Mouse (Mus musculus) testis, postnatal 10 days (tissue): ENCODE measurements around the gene Aebp1.

Source experiments
- DNase-seq: peaks from one replicate; pipeline ENCODE4 v3.0.0; 2021; ENCODE audit warnings: low spot score

Aebp1 gene

DNA sequence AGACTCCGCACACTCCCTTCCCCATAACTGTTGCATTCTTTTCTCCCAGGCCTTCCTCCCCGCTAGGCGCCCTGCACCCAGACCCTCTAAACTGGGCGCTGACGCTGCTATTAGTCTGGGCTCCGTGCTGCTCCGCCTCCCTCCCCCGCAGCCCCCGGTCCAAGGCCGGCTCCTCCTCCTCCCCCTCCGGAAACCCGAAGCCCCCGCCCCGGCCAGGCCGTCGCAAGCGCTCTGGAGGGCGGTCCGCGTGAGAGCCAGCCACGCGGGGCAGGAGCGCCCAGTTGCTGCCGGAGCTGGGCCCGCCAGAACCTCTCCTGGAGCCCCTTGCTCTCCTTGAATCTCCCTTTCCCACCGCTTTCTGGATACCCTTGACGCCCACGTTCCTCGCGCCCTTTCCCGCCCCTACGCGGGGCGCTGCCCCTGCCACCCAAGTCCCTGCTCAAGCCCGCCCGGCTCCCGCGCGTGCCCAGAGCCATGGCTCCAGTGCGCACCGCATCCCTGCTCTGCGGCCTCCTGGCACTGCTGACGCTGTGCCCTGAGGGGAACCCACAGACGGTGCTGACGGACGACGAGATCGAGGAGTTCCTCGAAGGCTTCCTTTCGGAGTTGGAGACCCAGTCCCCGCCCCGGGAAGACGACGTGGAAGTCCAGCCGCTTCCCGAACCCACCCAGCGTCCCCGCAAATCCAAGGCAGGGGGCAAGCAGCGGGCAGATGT lies at the start of gene Aebp1:
Gene Aebp1, plus strand, starts transcription at position 270 of the 716 bp plus-strand sequence.
- peak; percentile 87 for DNase-seq

GRCm38 (mm10) chr11:5813381-5813780 lies 48.4 kb upstream of the Aebp1 start:
- no peak for DNase-seq

GRCm38 (mm10) chr11:5819223-5819622 lies 42.5 kb upstream of the Aebp1 start:
- no peak for DNase-seq

DNA sequence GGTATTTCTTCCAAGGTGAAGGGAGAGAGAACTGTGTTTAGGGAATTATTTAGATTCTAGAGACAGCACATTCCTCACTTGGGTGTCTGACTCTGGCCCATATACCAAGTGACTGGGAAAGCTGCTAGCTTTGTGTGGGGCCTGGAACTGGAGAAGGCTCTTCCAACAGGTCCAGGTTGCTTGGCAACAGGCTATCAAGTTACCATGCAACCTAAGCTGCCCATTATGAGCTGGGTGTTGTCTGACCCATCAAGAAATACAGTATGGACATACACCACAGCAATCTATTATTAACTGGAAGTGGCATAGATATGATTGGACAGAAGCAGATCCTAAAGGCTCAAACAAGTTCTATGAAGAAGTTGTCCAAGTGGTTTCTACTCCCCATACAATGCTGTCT lies 36.3 kb upstream of the Aebp1 start:
- DNase-seq: no peak

- no peak for DNase-seq
Observed at GRCm38 (mm10) chr11:5827931-5828330, 33.8 kb upstream of the Aebp1 start.

DNA sequence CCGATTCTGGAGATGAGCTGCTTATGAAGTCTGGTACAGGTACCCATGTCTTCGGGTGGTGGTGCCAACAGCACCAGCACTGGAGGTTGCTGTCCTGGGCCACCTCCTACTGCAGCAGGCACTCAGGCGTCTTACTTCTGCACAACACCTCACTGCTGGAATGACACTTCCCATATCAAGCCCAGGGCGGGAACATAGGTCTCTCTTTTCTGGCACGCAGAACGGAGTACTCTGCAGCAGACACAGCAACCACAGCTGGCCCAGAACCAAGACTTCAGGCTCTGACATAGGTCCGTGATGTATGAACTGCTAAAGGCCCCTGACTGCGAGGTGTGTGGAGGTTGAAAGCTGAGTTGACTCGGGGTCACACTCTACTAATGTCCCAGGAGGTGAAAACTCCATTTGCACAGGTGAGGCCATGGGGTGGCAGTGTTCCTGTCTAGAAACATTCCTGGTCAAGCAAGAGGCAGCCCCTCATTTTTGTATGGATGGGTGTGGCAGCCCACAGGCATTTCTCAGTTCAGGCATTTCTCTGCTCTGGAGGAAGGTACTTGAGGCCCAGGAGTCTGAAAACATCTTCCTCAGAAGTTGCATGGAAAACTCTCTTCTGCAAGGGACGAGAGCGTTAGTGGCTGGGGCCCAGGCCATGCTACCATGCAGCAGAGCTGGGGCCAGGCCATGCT lies 33.1 kb upstream of the Aebp1 start:
- no peak for DNase-seq

GRCm38 (mm10) chr11:5829327-5829726 lies 32.4 kb upstream of the Aebp1 start:
- DNase-seq: no peak

GRCm38 (mm10) chr11:5834506-5834905 lies 27.2 kb upstream of the Aebp1 start:
- DNase-seq: no peak

DNA sequence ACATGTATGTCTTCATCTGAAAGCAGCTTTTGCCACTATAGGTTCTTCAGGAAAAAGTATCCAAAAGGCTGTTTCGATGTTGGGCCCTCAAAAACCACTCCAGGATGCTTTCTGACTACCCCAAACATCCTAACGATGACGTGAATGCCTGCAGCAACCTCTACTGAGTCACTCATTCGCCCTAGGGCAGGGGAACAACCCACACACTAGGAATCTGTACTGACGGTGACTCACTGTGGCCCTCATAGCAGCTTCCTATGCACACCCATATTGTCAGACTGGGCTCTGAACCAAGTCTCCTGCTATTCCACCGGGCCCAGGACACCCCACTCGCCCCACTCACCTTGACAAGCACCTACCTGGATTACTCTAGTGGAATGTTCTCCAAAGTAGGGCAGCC lies 26.7 kb upstream of the Aebp1 start:
- DNase-seq: no peak

DNA sequence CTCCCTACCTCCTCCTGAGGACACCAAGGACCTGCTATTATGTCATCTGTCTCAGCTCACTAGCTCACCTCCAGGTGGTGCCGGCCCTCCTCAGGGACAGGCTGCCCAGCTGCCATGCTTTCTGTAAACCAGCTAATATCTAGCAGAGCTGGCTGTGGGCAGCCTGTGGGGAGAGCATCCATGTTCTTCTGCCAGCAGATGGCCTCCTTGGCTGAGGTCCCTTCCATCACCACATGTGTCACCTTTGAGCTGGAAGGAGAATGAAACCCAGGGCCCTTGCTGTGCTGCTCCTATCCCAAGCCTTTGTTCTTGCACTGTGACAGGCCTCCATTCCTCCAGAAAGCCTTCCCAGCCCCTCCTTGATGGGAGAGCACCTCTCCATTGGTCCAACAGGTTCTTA lies 25.6 kb upstream of the Aebp1 start:
- DNase-seq: no peak

GRCm38 (mm10) chr11:5837251-5838246 lies 24.2 kb upstream of the Aebp1 start, which contains the start of gene Polm:
Gene Polm (minus strand): TSS chr11:5838016.
- peak; percentile 97 for DNase-seq

DNA sequence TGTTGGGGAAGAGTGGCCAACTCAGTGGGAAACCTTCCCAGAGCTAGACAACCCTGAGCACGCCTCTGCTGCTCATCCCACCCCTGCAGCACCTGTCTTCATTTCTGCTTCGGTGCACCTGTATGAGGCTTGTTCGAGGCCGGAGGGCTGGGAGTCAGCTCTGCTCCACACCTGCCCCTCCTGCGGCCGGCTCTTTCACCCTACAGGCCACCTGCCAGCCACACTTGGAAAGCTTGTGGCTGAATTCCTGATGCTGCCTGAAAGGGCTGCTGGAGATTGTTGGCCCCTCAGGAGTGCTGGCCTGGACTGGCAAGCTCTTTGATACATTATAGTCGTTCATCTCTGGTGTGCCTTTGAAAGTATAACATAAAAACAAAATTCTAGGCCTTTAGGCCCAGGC lies 21.4 kb upstream of the Aebp1 start:
- no peak for DNase-seq

GRCm38 (mm10) chr11:5841751-5842150 lies 20.0 kb upstream of the Aebp1 start:
- no peak for DNase-seq

DNA sequence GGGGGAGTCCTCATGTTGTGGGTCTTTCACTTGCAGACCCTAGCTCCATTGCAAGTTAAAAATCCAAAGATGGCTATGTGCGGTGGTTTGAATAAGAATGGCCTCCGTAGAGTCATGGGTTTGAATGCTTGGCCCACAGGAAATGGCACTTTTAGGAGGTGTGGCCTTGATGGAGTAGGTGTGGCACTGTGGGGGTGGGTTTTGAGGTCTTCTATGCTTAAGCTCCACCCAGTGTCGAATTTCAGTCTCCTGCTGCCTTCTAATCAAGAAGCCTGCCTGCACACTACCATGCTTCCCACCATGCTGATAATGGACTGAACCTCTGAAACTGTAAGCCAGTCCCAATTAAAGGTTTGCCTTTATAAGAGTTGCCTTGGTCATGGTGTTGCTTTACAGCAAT lies 18.6 kb upstream of the Aebp1 start:
- DNase-seq: no peak

- peak; percentile 59 for DNase-seq
Observed at GRCm38 (mm10) chr11:5846639-5847345, 15.0 kb upstream of the Aebp1 start.

DNA sequence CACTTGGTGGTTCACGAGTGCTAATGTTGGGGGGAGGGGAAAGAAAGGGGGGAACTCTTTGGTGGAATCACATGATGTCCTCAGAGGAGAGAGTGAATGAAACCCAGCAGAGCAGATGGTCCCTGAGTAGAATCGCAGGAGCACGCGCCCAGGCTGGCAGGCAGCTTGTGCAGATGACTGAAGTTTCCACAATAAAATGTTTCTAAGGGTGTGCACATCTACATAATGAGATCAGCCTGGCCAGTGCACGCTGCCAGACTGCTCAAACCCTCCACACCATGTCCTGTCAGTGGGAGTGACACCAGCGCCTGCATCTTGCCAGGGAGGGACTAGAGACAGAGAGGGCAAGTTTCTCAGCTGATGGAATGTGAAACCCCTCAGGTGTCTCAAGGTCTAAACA lies 13.0 kb upstream of the Aebp1 start:
- peak; percentile 44 for DNase-seq

GRCm38 (mm10) chr11:5849316-5849715 lies 12.4 kb upstream of the Aebp1 start:
- peak; percentile 66 for DNase-seq

DNA sequence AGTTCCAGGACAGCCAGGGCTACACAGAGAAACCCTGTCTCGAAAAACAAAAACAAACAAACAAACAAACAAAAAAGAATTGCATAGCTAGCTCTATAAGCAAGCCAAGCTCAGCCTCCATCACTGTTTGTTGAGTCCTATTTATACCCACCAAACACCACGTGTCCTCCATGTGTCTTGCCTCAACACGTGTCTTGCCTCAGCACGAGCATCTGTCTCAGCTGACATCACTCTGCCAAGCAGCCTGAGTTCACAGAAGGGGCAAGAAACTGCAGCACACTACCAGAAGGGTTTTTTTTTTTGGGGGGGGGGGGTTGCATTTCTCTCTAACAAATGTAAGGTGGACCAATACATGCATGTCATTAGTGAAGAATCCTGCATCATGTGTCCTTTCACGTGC lies 11.3 kb upstream of the Aebp1 start:
- no peak for DNase-seq

DNA sequence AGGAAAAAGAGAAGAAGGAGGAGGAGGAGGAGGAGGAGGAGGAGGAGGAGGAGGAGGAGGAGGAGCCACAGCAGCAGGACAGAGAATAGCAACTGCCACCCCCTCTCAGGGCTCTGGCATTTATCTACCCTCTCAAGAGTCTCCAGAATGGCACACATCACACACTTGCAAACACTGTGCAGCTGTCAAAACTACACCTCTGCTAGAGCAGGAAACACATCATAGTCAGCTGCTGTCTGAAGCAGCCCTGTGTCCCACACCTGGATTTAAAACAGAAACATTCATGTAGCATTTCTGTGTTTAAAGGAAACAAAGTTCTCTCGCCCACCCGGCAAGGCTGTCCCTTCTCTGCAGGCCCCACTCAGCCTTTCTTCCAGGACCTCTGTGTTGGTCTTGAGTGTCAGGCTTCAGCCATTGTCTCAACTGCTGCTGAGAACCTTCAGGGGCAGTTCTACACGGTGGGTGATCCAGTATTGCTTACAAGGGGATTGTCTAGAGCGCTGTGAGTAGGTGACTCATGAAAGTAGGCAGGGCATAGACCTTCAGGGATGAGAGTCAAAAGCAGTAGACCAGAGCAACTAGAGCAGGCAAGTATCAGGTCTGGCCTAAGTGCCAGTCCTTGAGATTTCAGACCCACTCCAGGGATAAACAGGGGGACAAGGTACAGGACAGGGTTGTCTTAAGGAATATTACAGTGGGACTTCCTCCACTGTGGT lies 10.6 kb upstream of the Aebp1 start:
- DNase-seq: no peak

DNA sequence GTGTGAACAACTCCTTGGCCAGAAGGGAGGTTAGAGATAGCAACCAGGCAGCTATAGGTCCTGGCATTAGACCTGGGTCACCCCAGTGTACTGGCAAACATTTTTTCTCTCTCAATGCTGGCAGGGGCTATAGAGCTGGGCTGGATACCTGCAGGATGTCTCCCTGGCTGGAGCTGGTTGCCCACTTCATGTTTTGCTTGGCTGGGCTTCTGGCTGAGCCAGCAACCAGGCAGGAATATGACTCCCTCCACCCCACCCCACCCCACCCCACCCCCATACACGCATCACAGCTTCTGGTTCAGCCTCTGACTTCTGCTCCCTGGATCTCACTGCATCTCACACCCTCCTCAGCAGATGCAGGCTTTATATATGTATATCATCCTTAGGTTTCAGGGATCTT lies 9.4 kb upstream of the Aebp1 start:
- no peak for DNase-seq

DNA sequence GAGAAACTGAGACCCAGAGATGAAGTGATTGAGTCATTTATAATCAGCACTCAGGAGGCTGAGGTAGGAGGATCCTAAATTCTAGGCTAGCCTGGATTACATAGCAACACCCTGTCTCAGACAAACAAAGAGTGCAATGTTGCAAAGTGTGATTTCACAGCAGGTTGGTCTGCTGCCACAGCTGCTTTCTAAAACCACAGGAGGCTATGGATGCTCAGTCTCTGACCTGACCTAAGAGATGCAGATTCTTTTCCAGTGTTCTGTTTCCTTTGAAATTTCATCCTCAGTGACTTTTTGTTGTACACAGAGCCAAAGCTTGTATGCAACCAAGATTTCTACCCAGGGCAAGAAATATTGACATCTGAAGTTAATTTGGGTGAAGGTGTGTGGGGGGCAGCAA lies 6.3 kb upstream of the Aebp1 start:
- DNase-seq: no peak
